Mouse (Mus musculus): ENCODE measurements at regions not wholly inside any gene's neighbourhood (a gene's known extent, or its start where the extent isn't known, plus 50 kb on each side); places are given as distances from the start of the nearest gene placed in this dataset.
A peak's percentile ranks its signal among the peaks of the same experiment; 100 is the strongest.

- Histone ChIP-seq H3K4me1 (ENCODE audit: control insufficient read depth, insufficient read depth, low read length) (peaks cover 11% of the 10 kb centered on the region), H3K9me3 (ENCODE audit: control insufficient read depth, low read length) (no peaks in the 10 kb centered on the region), H3K27ac (ENCODE audit: low read depth, low read length) (no peak overlapping the region), H3K36me3 (ENCODE audit: control insufficient read depth, insufficient read depth, low read length) (no peaks in the 10 kb centered on the region), H3K27me3 (ENCODE audit: control insufficient read depth, insufficient read depth, low read length) (no peaks in the 10 kb centered on the region), H3K4me3 (ENCODE audit: low read depth, low read length) (no peak overlapping the region), H3K4me2 (ENCODE audit: low read depth) (no peak overlapping the region), H3K9ac (ENCODE audit: low read length) (no peak overlapping the region)
- no peak for DNase-seq (ENCODE audit: low spot score)
- WGBS, result 22% methylated on average over 10 of the region's 10 CpGs
- no peak for ATAC-seq (ENCODE audit: insufficient read depth, low FRiP score, low TSS enrichment)
These were observed 218.7 kb upstream of the Zdhhc25 start for GRCm38 (mm10) chr15:88381419-88381818.

DNA sequence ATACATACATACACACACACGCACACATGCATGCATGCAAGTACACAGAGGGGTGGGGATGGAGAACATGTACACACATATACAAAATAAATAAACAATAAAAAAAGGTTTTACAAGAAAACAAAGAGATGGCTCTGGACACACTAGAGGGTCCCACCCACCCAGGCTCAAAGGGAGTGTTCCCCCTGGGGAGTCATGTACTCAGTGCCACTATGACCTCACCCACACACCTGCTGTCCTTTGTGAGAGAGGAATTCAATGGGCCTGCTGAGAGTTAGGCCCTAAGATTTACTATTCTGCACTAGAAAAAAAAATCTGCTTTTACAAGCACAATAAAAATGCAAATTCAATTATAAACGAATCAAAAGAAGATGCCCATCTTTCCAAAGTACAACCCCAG is 214.2 kb upstream of the Zdhhc25 start:
- H3K27me3 ChIP-seq (ENCODE audit: control insufficient read depth, insufficient read depth, low read length), result no peaks in the 10 kb centered on the region
- no peaks in the 10 kb centered on the region for H3K9me3 ChIP-seq (ENCODE audit: control insufficient read depth, low read length)
- DNase-seq (ENCODE audit: low spot score), result no peak
- no peak overlapping the region for H3K4me2 ChIP-seq (ENCODE audit: low read depth)
- H3K9ac ChIP-seq (ENCODE audit: low read length), result no peak overlapping the region
- no peak overlapping the region for H3K27ac ChIP-seq (ENCODE audit: low read depth, low read length)
- H3K4me3 ChIP-seq (ENCODE audit: low read depth, low read length), result no peak overlapping the region
- no peaks in the 10 kb centered on the region for H3K36me3 ChIP-seq (ENCODE audit: control insufficient read depth, insufficient read depth, low read length)
- no peak for ATAC-seq (ENCODE audit: insufficient read depth, low FRiP score, low TSS enrichment)
- no peaks in the 10 kb centered on the region; the same call in 1 of the 2 replicates for H3K4me1 ChIP-seq (ENCODE audit: control insufficient read depth, insufficient read depth, low read length)
- WGBS, result 71% methylated on average over 2 of the region's 2 CpGs

- Histone ChIP-seq H3K36me3 (ENCODE audit: control insufficient read depth, insufficient read depth, low read length) (no peaks in the 10 kb centered on the region), H3K4me3 (ENCODE audit: low read depth, low read length) (no peak overlapping the region), H3K9me3 (ENCODE audit: control insufficient read depth, low read length) (no peaks in the 10 kb centered on the region), H3K9ac (ENCODE audit: low read length) (no peak overlapping the region), H3K27me3 (ENCODE audit: control insufficient read depth, insufficient read depth, low read length) (no peaks in the 10 kb centered on the region), H3K27ac (ENCODE audit: low read depth, low read length) (no peak overlapping the region), H3K4me2 (ENCODE audit: low read depth) (no peak overlapping the region), H3K4me1 (ENCODE audit: control insufficient read depth, insufficient read depth, low read length) (no peaks in the 10 kb centered on the region; the same call in 1 of the 2 replicates)
- WGBS, result 72% methylated on average over 6 of the region's 6 CpGs
- ATAC-seq (ENCODE audit: insufficient read depth, low FRiP score, low TSS enrichment) (no peak), DNase-seq (ENCODE audit: low spot score) (no peak)
These were observed 213.4 kb upstream of the Zdhhc25 start for GRCm38 (mm10) chr15:88386711-88387110.

DNA sequence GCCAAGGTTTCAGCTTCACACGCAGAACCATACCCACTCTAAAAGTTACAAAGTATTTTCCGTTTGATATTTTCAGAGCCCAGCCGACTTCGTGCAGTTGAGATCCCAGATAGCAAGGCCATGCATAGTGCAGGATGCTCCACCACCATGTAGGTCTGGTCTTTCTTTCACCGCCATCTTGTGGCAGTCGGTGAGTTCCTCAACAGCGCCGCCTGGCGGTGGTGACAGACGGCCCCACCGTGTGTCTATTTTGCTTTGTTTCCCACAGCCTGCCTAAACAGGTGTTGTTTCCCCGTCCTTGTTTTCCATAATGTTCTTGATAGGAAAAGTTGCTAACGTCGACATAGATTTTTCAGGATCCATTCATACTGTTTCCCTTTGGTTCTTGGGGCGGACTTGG is 208.3 kb upstream of the Zdhhc25 start:
- Histone ChIP-seq H3K4me2 (ENCODE audit: low read depth) (no peak overlapping the region), H3K4me3 (ENCODE audit: low read depth, low read length) (no peak overlapping the region), H3K36me3 (ENCODE audit: control insufficient read depth, insufficient read depth, low read length) (no peaks in the 10 kb centered on the region), H3K27ac (ENCODE audit: low read depth, low read length) (no peak overlapping the region), H3K9ac (ENCODE audit: low read length) (no peak overlapping the region), H3K27me3 (ENCODE audit: control insufficient read depth, insufficient read depth, low read length) (no peaks in the 10 kb centered on the region), H3K9me3 (ENCODE audit: control insufficient read depth, low read length) (no peaks in the 10 kb centered on the region), H3K4me1 (ENCODE audit: control insufficient read depth, insufficient read depth, low read length) (no peaks in the 10 kb centered on the region)
- no peak for ATAC-seq (ENCODE audit: insufficient read depth, low FRiP score, low TSS enrichment)
- 81% methylated on average over 15 of the region's 15 CpGs for WGBS
- no peak for DNase-seq (ENCODE audit: low spot score)

GRCm38 (mm10) chr15:88399064-88399463 is 201.0 kb upstream of the Zdhhc25 start:
- no peaks in the 10 kb centered on the region for H3K9me3 ChIP-seq (ENCODE audit: control insufficient read depth, low read length)
- no peaks in the 10 kb centered on the region for H3K27me3 ChIP-seq (ENCODE audit: control insufficient read depth, insufficient read depth, low read length)
- no peak overlapping the region for H3K9ac ChIP-seq (ENCODE audit: low read length)
- H3K36me3 ChIP-seq (ENCODE audit: control insufficient read depth, insufficient read depth, low read length), result no peaks in the 10 kb centered on the region
- H3K27ac ChIP-seq (ENCODE audit: low read depth, low read length), result no peak overlapping the region
- ATAC-seq (ENCODE audit: insufficient read depth, low FRiP score, low TSS enrichment) (no peak), DNase-seq (ENCODE audit: low spot score) (peak; percentile 51)
- no peak overlapping the region for H3K4me3 ChIP-seq (ENCODE audit: low read depth, low read length)
- 45% methylated on average over 5 of the region's 5 CpGs for WGBS
- H3K4me2 ChIP-seq (ENCODE audit: low read depth), result no peak overlapping the region
- H3K4me1 ChIP-seq (ENCODE audit: control insufficient read depth, insufficient read depth, low read length), result no peaks in the 10 kb centered on the region

DNA sequence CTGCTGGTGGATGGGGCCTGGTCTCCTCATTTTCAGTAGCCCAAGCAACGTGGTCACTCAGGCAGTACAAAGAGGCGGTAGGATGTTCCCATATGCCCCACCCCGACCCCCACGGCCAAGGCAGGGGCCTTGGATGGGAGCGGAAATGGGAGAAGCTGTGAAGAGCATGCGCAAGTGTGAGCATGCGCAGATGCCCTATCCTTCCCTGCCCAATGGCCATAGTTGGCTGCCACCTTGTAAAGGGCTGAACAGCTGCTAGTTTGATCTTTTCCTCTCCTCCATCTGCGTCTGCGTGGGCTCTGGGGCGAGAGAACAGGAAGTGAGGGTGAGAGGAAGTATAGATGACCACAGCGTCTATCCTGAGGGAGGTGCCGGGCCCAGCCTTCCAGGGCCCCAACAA is 200.1 kb upstream of the Zdhhc25 start:
- no peak overlapping the region for H3K4me3 ChIP-seq (ENCODE audit: low read depth, low read length)
- DNase-seq (ENCODE audit: low spot score), result no peak
- 72% methylated on average over 12 of the region's 12 CpGs for WGBS
- H3K4me1 ChIP-seq (ENCODE audit: control insufficient read depth, insufficient read depth, low read length), result no peaks in the 10 kb centered on the region
- no peak for ATAC-seq (ENCODE audit: insufficient read depth, low FRiP score, low TSS enrichment)
- H3K27me3 ChIP-seq (ENCODE audit: control insufficient read depth, insufficient read depth, low read length), result no peaks in the 10 kb centered on the region
- no peaks in the 10 kb centered on the region for H3K9me3 ChIP-seq (ENCODE audit: control insufficient read depth, low read length)
- H3K9ac ChIP-seq (ENCODE audit: low read length), result no peak overlapping the region
- no peaks in the 10 kb centered on the region for H3K36me3 ChIP-seq (ENCODE audit: control insufficient read depth, insufficient read depth, low read length)
- no peak overlapping the region for H3K27ac ChIP-seq (ENCODE audit: low read depth, low read length)
- H3K4me2 ChIP-seq (ENCODE audit: low read depth), result no peak overlapping the region

GRCm38 (mm10) chr15:88400787-88401186 is 199.3 kb upstream of the Zdhhc25 start:
- H3K36me3 ChIP-seq (ENCODE audit: control insufficient read depth, insufficient read depth, low read length), result no peaks in the 10 kb centered on the region
- no peak overlapping the region for H3K4me3 ChIP-seq (ENCODE audit: low read depth, low read length)
- no peaks in the 10 kb centered on the region for H3K4me1 ChIP-seq (ENCODE audit: control insufficient read depth, insufficient read depth, low read length)
- H3K27me3 ChIP-seq (ENCODE audit: control insufficient read depth, insufficient read depth, low read length), result no peaks in the 10 kb centered on the region
- WGBS, result 63% methylated on average over 9 of the region's 9 CpGs
- H3K9me3 ChIP-seq (ENCODE audit: control insufficient read depth, low read length), result no peaks in the 10 kb centered on the region
- H3K27ac ChIP-seq (ENCODE audit: low read depth, low read length), result no peak overlapping the region
- H3K4me2 ChIP-seq (ENCODE audit: low read depth), result no peak overlapping the region
- DNase-seq (ENCODE audit: low spot score) (no peak), ATAC-seq (ENCODE audit: insufficient read depth, low FRiP score, low TSS enrichment) (no peak)
- no peak overlapping the region for H3K9ac ChIP-seq (ENCODE audit: low read length)

DNA sequence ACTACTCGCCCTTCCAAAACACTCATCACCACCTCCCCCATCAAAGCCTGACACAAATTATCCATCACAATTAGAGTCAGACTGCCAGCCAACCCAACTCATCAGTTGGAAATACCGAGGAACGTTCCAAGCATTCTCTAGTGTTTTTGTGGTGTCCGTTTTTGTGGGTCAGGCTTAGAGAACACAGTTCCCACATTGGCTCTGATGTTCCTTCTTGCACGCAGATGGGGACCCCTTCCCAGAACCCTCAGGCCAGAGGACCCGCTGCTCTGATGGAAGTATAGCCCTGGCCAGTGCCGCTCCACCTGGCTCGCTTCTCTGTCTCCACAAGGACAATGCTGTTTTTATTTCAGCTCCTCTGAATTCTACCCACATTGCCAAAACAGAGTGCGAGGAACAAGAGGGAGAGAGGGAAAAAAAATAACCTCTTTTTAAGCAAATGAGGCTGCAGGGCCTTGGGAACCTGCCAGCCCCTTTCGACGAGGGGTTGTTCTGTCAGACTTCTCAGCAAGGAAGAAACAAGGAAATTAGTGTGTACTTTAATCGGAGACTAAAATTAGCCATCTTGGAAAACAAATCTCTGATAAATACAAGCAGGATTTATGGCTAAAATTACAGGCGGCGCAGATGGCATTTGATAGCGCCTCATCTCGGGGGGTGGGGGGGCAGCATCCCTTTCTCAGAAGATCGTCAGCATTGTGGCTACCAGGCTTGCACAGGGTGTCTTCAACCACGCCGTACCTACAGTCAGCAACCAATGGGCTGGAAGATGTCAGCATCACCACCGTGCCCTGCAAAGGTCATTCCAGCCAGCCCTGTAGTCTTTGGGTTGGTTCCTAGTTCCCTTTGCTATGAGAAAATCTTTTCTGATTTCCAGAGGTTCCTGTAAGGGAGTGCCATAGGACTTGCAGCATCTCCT is 191.4 kb upstream of the Zdhhc25 start:
- H3K4me3 ChIP-seq (ENCODE audit: low read depth, low read length), result no peak overlapping the region
- H3K9me3 ChIP-seq (ENCODE audit: control insufficient read depth, low read length), result no peaks in the 10 kb centered on the region
- H3K4me2 ChIP-seq (ENCODE audit: low read depth), result no peak overlapping the region
- no peak for ATAC-seq (ENCODE audit: insufficient read depth, low FRiP score, low TSS enrichment)
- no peak for DNase-seq (ENCODE audit: low spot score)
- 83% methylated on average over 20 of the region's 20 CpGs for WGBS
- H3K27ac ChIP-seq (ENCODE audit: low read depth, low read length), result no peak overlapping the region
- no peak overlapping the region for H3K9ac ChIP-seq (ENCODE audit: low read length)
- no peaks in the 10 kb centered on the region for H3K4me1 ChIP-seq (ENCODE audit: control insufficient read depth, insufficient read depth, low read length)
- no peaks in the 10 kb centered on the region for H3K27me3 ChIP-seq (ENCODE audit: control insufficient read depth, insufficient read depth, low read length)
- H3K36me3 ChIP-seq (ENCODE audit: control insufficient read depth, insufficient read depth, low read length), result no peaks in the 10 kb centered on the region

DNA sequence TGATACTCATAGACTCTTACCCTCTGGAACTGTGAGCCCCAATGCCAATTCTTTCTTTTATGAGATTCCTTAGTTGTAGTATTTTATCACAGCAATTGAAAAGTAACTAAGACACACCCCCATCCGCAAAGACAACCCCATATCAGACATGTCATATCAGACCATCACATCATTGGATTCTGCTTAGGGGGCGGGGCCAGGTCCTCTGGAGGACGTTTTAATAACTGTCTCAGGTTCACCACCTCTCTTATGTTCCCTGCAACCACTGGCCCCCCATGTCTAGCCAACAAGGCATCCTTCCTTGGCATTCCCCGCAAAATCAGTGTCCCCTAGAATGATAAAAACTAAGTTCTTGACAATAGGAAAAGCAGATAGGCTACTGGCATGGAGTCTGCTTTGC is 185.9 kb upstream of the Zdhhc25 start:
- no peaks in the 10 kb centered on the region for H3K9me3 ChIP-seq (ENCODE audit: control insufficient read depth, low read length)
- no peak overlapping the region for H3K4me2 ChIP-seq (ENCODE audit: low read depth)
- DNase-seq (ENCODE audit: low spot score) (no peak), ATAC-seq (ENCODE audit: insufficient read depth, low FRiP score, low TSS enrichment) (no peak)
- no peak overlapping the region for H3K4me3 ChIP-seq (ENCODE audit: low read depth, low read length)
- H3K36me3 ChIP-seq (ENCODE audit: control insufficient read depth, insufficient read depth, low read length), result no peaks in the 10 kb centered on the region
- WGBS, result 84% methylated on average over 4 of the region's 4 CpGs
- no peak overlapping the region for H3K9ac ChIP-seq (ENCODE audit: low read length)
- no peaks in the 10 kb centered on the region for H3K4me1 ChIP-seq (ENCODE audit: control insufficient read depth, insufficient read depth, low read length)
- no peak overlapping the region for H3K27ac ChIP-seq (ENCODE audit: low read depth, low read length)
- H3K27me3 ChIP-seq (ENCODE audit: control insufficient read depth, insufficient read depth, low read length), result no peaks in the 10 kb centered on the region

All from neural tube, embryonic 11.5 days (tissue).